Mouse (Mus musculus) erythroblast, embryonic 14.5 days (primary cell): ENCODE results near the gene Arid4a.

Source experiments
- GATA1 ChIP-seq: IDR thresholded peaks from 2 replicates; pipeline ENCODE4 v1.6.1; 2012; ENCODE audit warnings: low read length, inconsistent platforms, mixed read lengths
- TAL1 ChIP-seq: IDR thresholded peaks from 3 replicates; pipeline ENCODE4 v1.6.1; 2012; ENCODE audit warnings: low read length, inconsistent platforms, mixed read lengths

DNA sequence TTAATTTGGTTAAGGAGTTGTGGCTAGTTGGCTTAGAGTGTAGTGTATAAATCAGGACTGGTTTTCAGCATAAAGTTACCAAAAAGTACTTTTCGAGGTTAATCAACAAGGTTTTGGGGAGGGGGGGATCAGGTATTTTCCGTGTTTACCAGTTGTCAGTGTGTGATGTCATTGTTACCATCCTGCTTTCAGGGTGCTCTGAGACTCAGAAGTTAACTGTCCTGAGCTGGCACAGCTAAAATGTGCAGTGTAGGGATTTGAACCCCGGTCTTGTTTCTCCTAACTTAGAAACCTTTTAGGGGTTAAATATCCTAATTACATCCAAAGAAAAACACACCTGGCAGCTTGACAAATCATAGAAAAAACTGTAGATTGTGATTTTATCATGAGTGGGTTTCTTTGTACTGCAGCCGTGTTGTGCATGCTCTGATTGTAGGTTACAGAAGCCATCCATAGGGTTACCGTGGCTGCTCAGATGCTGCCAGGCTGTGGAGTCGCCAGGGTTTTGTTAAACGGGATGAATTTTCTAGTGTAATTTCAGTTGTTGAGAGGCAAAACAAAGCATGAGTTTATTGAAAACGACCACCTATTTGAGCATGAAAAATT, 31.8 kb downstream of the Arid4a start:
- TF ChIP-seq TAL1: no peak
- no peak for TF ChIP-seq GATA1
